Mouse (Mus musculus): ENCODE measurements at regions not wholly inside any gene's neighbourhood (a gene's known extent, or its start where the extent isn't known, plus 50 kb on each side); places are given as distances from the start of the nearest gene placed in this dataset.

- Histone ChIP-seq H3K4me1 (ENCODE audit: control insufficient read depth, insufficient read depth, low read length) (no peaks in the 10 kb centered on the region), H3K9me3 (ENCODE audit: control insufficient read depth, low read length) (no peaks in the 10 kb centered on the region), H3K36me3 (ENCODE audit: control insufficient read depth, insufficient read depth, low read length) (no peaks in the 10 kb centered on the region), H3K4me3 (replicated peaks; ENCODE audit: low read length) (no peak overlapping the region), H3K4me2 (replicated peaks; ENCODE audit: low read depth, low read length, severe bottlenecking) (no peak overlapping the region), H3K27ac (replicated peaks; ENCODE audit: low read depth, low read length) (no peak overlapping the region), H3K27me3 (ENCODE audit: control insufficient read depth, insufficient read depth, low read length) (no peaks in the 10 kb centered on the region), H3K9ac (ENCODE audit: low read depth, low read length, severe bottlenecking) (no peak overlapping the region)
- no peak for TF ChIP-seq POLR2A (IDR thresholded peaks at IDR 0.05; ENCODE audit: borderline replicate concordance, extremely low read depth, insufficient read depth, insufficient read length)
- ATAC-seq (ENCODE audit: low FRiP score, low read depth), result no peak
- no peak for DNase-seq (ENCODE audit: low spot score)
- WGBS, result 82% methylated on average over 7 of the region's 7 CpGs
Measured at GRCm38 (mm10) chr2:55228131-55228797, 207.5 kb upstream of the Kcnj3 start.

GRCm38 (mm10) chr2:55231841-55232240, 203.9 kb upstream of the Kcnj3 start:
- TF ChIP-seq POLR2A (IDR thresholded peaks at IDR 0.05; ENCODE audit: borderline replicate concordance, extremely low read depth, insufficient read depth, insufficient read length), result no peak
- Histone ChIP-seq H3K27ac (replicated peaks; ENCODE audit: low read depth, low read length) (no peak overlapping the region), H3K4me1 (ENCODE audit: control insufficient read depth, insufficient read depth, low read length) (no peaks in the 10 kb centered on the region), H3K36me3 (ENCODE audit: control insufficient read depth, insufficient read depth, low read length) (no peaks in the 10 kb centered on the region), H3K4me2 (replicated peaks; ENCODE audit: low read depth, low read length, severe bottlenecking) (no peak overlapping the region), H3K9me3 (ENCODE audit: control insufficient read depth, low read length) (no peaks in the 10 kb centered on the region), H3K9ac (ENCODE audit: low read depth, low read length, severe bottlenecking) (no peak overlapping the region), H3K4me3 (replicated peaks; ENCODE audit: low read length) (no peak overlapping the region), H3K27me3 (ENCODE audit: control insufficient read depth, insufficient read depth, low read length) (no peaks in the 10 kb centered on the region)
- WGBS, result 90% methylated on average over 2 of the region's 2 CpGs
- no peak for DNase-seq (ENCODE audit: low spot score)
- ATAC-seq (ENCODE audit: low FRiP score, low read depth), result no peak

- no peak for ATAC-seq (ENCODE audit: low FRiP score, low read depth)
- H3K36me3 ChIP-seq (ENCODE audit: control insufficient read depth, insufficient read depth, low read length), result no peaks in the 10 kb centered on the region
- no peak overlapping the region for H3K4me2 ChIP-seq (replicated peaks; ENCODE audit: low read depth, low read length, severe bottlenecking)
- H3K9me3 ChIP-seq (ENCODE audit: control insufficient read depth, low read length), result no peaks in the 10 kb centered on the region
- H3K4me1 ChIP-seq (ENCODE audit: control insufficient read depth, insufficient read depth, low read length), result no peaks in the 10 kb centered on the region
- H3K27ac ChIP-seq (replicated peaks; ENCODE audit: low read depth, low read length), result no peak overlapping the region
- no peak overlapping the region for H3K9ac ChIP-seq (ENCODE audit: low read depth, low read length, severe bottlenecking)
- DNase-seq (ENCODE audit: low spot score), result no peak
- H3K27me3 ChIP-seq (ENCODE audit: control insufficient read depth, insufficient read depth, low read length), result no peaks in the 10 kb centered on the region
- H3K4me3 ChIP-seq (replicated peaks; ENCODE audit: low read length), result no peak overlapping the region
- TF ChIP-seq POLR2A (IDR thresholded peaks at IDR 0.05; ENCODE audit: borderline replicate concordance, extremely low read depth, insufficient read depth, insufficient read length), result no peak
Measured at GRCm38 (mm10) chr2:55253134-55253533, 182.6 kb upstream of the Kcnj3 start.

GRCm38 (mm10) chr2:55262721-55263278, 173.0 kb upstream of the Kcnj3 start:
- ATAC-seq (ENCODE audit: low FRiP score, low read depth), result no peak
- no peak overlapping the region for H3K27ac ChIP-seq (replicated peaks; ENCODE audit: low read depth, low read length)
- no peak overlapping the region for H3K4me3 ChIP-seq (replicated peaks; ENCODE audit: low read length)
- WGBS, result 38% methylated on average over 1 of the region's 1 CpGs
- no peak for TF ChIP-seq POLR2A (IDR thresholded peaks at IDR 0.05; ENCODE audit: borderline replicate concordance, extremely low read depth, insufficient read depth, insufficient read length)
- DNase-seq (ENCODE audit: low spot score), result no peak
- no peak overlapping the region for H3K4me2 ChIP-seq (replicated peaks; ENCODE audit: low read depth, low read length, severe bottlenecking)
- no peaks in the 10 kb centered on the region for H3K9me3 ChIP-seq (ENCODE audit: control insufficient read depth, low read length)
- no peak overlapping the region for H3K9ac ChIP-seq (ENCODE audit: low read depth, low read length, severe bottlenecking)
- H3K36me3 ChIP-seq (ENCODE audit: control insufficient read depth, insufficient read depth, low read length), result no peaks in the 10 kb centered on the region
- H3K27me3 ChIP-seq (ENCODE audit: control insufficient read depth, insufficient read depth, low read length), result no peaks in the 10 kb centered on the region
- no peaks in the 10 kb centered on the region for H3K4me1 ChIP-seq (ENCODE audit: control insufficient read depth, insufficient read depth, low read length)

- Histone ChIP-seq H3K9ac (ENCODE audit: low read depth, low read length, severe bottlenecking) (no peak overlapping the region), H3K9me3 (ENCODE audit: control insufficient read depth, low read length) (no peaks in the 10 kb centered on the region), H3K4me3 (replicated peaks; ENCODE audit: low read length) (no peak overlapping the region), H3K4me2 (replicated peaks; ENCODE audit: low read depth, low read length, severe bottlenecking) (no peak overlapping the region), H3K27me3 (ENCODE audit: control insufficient read depth, insufficient read depth, low read length) (no peaks in the 10 kb centered on the region), H3K4me1 (ENCODE audit: control insufficient read depth, insufficient read depth, low read length) (no peaks in the 10 kb centered on the region), H3K27ac (replicated peaks; ENCODE audit: low read depth, low read length) (no peak overlapping the region), H3K36me3 (ENCODE audit: control insufficient read depth, insufficient read depth, low read length) (no peaks in the 10 kb centered on the region)
- ATAC-seq (ENCODE audit: low FRiP score, low read depth), result no peak
- WGBS, result 37% methylated on average over 2 of the region's 2 CpGs
- no peak for DNase-seq (ENCODE audit: low spot score)
- no peak for TF ChIP-seq POLR2A (IDR thresholded peaks at IDR 0.05; ENCODE audit: borderline replicate concordance, extremely low read depth, insufficient read depth, insufficient read length)
Measured at GRCm38 (mm10) chr2:55263847-55264449, 171.8 kb upstream of the Kcnj3 start.
